8 mouse cellular contexts compared by ENCODE assay signal in the genomic region with DNA sequence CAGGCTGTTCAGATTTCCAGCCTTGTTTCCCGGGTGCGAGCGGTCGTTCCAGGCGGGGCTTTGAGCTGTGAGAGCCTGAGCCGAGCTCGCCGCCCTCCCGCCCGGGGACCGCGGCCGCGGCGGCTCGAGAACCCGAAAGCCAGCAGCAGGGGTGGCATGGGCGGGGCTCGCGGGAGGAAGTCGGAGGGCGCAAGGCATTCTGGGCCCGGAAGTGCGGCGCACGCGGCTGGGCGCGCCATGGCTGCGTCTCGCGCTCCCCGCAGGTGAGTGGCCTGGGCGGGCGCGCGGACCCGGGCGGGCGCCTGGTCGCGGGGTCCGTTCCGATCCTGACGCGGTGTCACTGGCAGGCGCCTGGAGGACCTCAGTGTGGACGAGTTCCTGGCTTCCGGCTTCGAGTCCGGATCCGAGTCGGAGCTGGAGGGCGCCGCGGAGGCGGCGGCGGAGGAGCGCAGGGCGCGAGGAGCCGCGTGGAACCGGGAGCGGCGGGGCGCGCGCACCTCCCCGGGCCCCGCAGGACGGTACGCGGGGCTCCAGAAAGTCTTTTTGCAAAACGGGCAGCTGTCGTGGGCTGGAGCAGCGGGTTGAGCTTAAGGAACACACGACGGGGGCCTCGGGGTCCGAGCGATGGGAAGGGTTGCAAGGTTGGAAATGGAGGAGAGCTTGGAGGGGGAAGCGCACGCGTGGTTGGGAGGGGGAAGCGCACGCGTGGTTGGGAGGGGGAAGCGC. TPM values are rescaled to one million over a fixed set of nuclear protein-coding genes. Genes with fewer than 3 reads are reported as not detected.
DNase-seq lines count a peak whose midpoint lies in the region; ATAC-seq and TF ChIP-seq lines count a peak whose summit lies in the region.

TSS of gene Noc2l (plus strand) at position 203 of the 726 bp plus-strand sequence.

- H3K4me2 ChIP-seq in forebrain, embryonic 15.5 days (replicated peaks), result peak within 1 kb of the TSS; percentile 85

- H3K36me3 ChIP-seq in ES-Bruce4 (ENCODE audit: control insufficient read depth, insufficient read depth, low read length, poor library complexity, severe bottlenecking), result peaks cover 36% of the 10 kb centered on the region
- H3K36me3 ChIP-seq in forebrain, embryonic 15.5 days, result peaks cover 39% of the 10 kb centered on the region

- peak within 1 kb of the TSS; percentile 93 for H3K27ac ChIP-seq in ES-Bruce4 (ENCODE audit: insufficient read depth, low read length)
- H3K27ac ChIP-seq in forebrain, embryonic 15.5 days (replicated peaks), result peak within 1 kb of the TSS; percentile 94

- DNase-seq in heart, postnatal 25 days (ENCODE audit: low spot score), result peak; percentile 78
- DNase-seq in layer of hippocampus, adult 18-20 months (ENCODE audit: low spot score in 2 of 2), result peak; percentile 88 to 91
- peak; percentile 87 for DNase-seq in lung, adult 2 months
- peak; percentile 77 to 81 for DNase-seq in thymus, adult 18-20 months

- H3K4me3 ChIP-seq in ES-Bruce4 (ENCODE audit: low read depth, low read length), result peak within 1 kb of the TSS; percentile 90
- peak within 1 kb of the TSS; percentile 76 for H3K4me3 ChIP-seq in forebrain, embryonic 15.5 days
- H3K4me3 ChIP-seq in lung, adult 2 months (replicated peaks; ENCODE audit: extremely low read depth, low read depth, low read length), result peak within 1 kb of the TSS; percentile 83

- H3K9ac ChIP-seq in ES-Bruce4 (ENCODE audit: low read depth, poor library complexity, severe bottlenecking), result peak within 1 kb of the TSS; percentile 93
- peak within 1 kb of the TSS; percentile 67 for H3K9ac ChIP-seq in forebrain, embryonic 15.5 days (replicated peaks)

- peak; percentile 82 for ATAC-seq in cerebellum, adult (ENCODE audit: insufficient number of reproducible peaks, low FRiP score, low TSS enrichment)
- peak; percentile 87 for ATAC-seq in forebrain, embryonic 15.5 days (replicated peaks)
- peak; percentile 77 for ATAC-seq in neutrophil, adult 5-6 weeks (ENCODE audit: extremely low read depth, insufficient number of reproducible peaks, low FRiP score, poor library complexity, severe bottlenecking)

- 1% methylated on average over 81 of the region's 90 CpGs for WGBS in forebrain, embryonic 15.5 days
- under 1% methylated on average over 90 of the region's 90 CpGs for WGBS in lung, adult 2 months

- H3K9me3 ChIP-seq in ES-Bruce4 (replicated peaks; ENCODE audit: control insufficient read depth, insufficient read depth, low read length, poor library complexity, severe bottlenecking), result no peaks in the 10 kb centered on the region
- H3K9me3 ChIP-seq in forebrain, embryonic 15.5 days, result no peaks in the 10 kb centered on the region

- H3K4me1 ChIP-seq in ES-Bruce4 (ENCODE audit: control insufficient read depth, insufficient read depth, low read length), result no peaks in the 10 kb centered on the region
- H3K4me1 ChIP-seq in forebrain, embryonic 15.5 days, result peaks cover 23% of the 10 kb centered on the region
- H3K4me1 ChIP-seq in lung, adult 2 months (ENCODE audit: control insufficient read depth, insufficient read depth, low read length), result peaks cover 6% of the 10 kb centered on the region

- TF ChIP-seq EP300 in ES-Bruce4 (IDR thresholded peaks at IDR 0.05; ENCODE audit: insufficient read depth, low read depth, low read length), result peak; percentile 64; the same call in 1 of the 2 replicates

- intact Hi-C loops in heart, postnatal 25 days (cut with DNase I), result loop anchor here (2.0 kb wide), 1 partner anchor 33 kb away; the partner anchor contains the start of gene AW011738

- no peak for TF ChIP-seq CTCF in ES-Bruce4 (IDR thresholded peaks at IDR 0.05; ENCODE audit: low read depth, low read length)
- TF ChIP-seq CTCF in lung, adult 2 months (IDR thresholded peaks at IDR 0.05; ENCODE audit: insufficient read depth, low read length), result no peak

- TF ChIP-seq POLR2A in ES-Bruce4 (IDR thresholded peaks at IDR 0.05; ENCODE audit: insufficient read depth, low read length), result peak; percentile 22
- TF ChIP-seq POLR2A in lung, adult 2 months (IDR thresholded peaks at IDR 0.05; ENCODE audit: borderline replicate concordance, extremely low read depth, low read depth, low read length), result peak; percentile 76; the same call in 1 of the 2 replicates

- H3K27me3 ChIP-seq in ES-Bruce4 (ENCODE audit: control insufficient read depth, insufficient read depth, low read length, poor library complexity, severe bottlenecking), result no peaks in the 10 kb centered on the region
- no peaks in the 10 kb centered on the region for H3K27me3 ChIP-seq in forebrain, embryonic 15.5 days

RNA-seq across cellular contexts. Expression of gene Noc2l, which starts in this region (rescaled TPM):
- 138 and 149 TPM in 2 replicates for polyA plus RNA-seq in ES-Bruce4 (2011; ENCODE audit: insufficient read depth, insufficient read length, low read depth, missing spikeins)
- polyA plus RNA-seq in forebrain, embryonic 15.5 days (2015; fragmentation: Nextera tagmentation; extraction: Ambion mirVana), result 61.0 and 61.6 TPM in 2 replicates
- 10 to 100 TPM; 22.6 to 22.9 TPM for total RNA-seq in heart, postnatal 25 days (2021)
- total RNA-seq in layer of hippocampus, adult 18-20 months (2021), result 10 to 100 TPM; 69.5 to 71.7 TPM
- 44.1 and 54.6 TPM in 2 replicates for polyA plus RNA-seq in lung, adult 2 months (2012; rRNA removed)
- 58.7 and 59.8 TPM in 2 replicates for total RNA-seq in neutrophil, adult 5-6 weeks (2017)

Comparison
In these comparisons a context has a peak if more than half of its experiments do, and no peak if none do; other contexts are left out.
1. Peak in every context shown above with its lines: DNase-seq, ATAC-seq, H3K4me3 ChIP-seq and H3K27ac ChIP-seq.